Mouse (Mus musculus) CH12.LX (cell line): ENCODE measurements at regions not wholly inside any gene's neighbourhood (a gene's known extent, or its start where the extent isn't known, plus 50 kb on each side); places are given as distances from the start of the nearest gene placed in this dataset.

Experiments
- DNase-seq: peaks from one replicate; pipeline ENCODE4 v3.0.0-alpha.2; 2013; ENCODE audit errors: extremely low read depth
- H3K27ac ChIP-seq: 2 replicates; pipeline ENCODE4 v1.5.1; 2012; ENCODE audit warnings: low read depth, mild to moderate bottlenecking, control low read depth, moderate library complexity; ENCODE audit not compliant: insufficient read depth
- H3K27me3 ChIP-seq: replicated peaks from 2 replicates; pipeline ENCODE3; 2012; ENCODE audit warnings: inconsistent platforms
- H3K36me3 ChIP-seq, 2 experiments: replicated peaks in 1 of 2; 2 replicates each; pipeline versions ENCODE3 to v1.6.1; 2012; ENCODE audit warnings: inconsistent platforms in 1 of 2, low read length in 1 of 2, mild to moderate bottlenecking in 1 of 2, mixed read lengths in 1 of 2, moderate library complexity in 1 of 2; ENCODE audit not compliant: control insufficient read depth in 1 of 2, insufficient read depth in 1 of 2
- H3K4me1 ChIP-seq, 2 experiments: 2 replicates each; pipeline ENCODE4 v1.6.1; 2012; ENCODE audit warnings: inconsistent platforms in 1 of 2, moderate library complexity in 1 of 2; ENCODE audit not compliant: insufficient read depth in 2 of 2, control insufficient read depth in 1 of 2
- H3K4me2 ChIP-seq: 2 replicates; pipeline ENCODE4 v1.6.1; 2012; ENCODE audit warnings: low read depth, mild to moderate bottlenecking, control low read depth; ENCODE audit not compliant: poor library complexity, insufficient read depth, severe bottlenecking
- H3K4me3 ChIP-seq, 3 experiments: fragments of 150-350 bp in 1 of 3; sonication (generic) in 1 of 3; replicated peaks in 1 of 3; 2 replicates each; pipeline versions ENCODE3 to v1.5.1; 2011 to 2012; ENCODE audit warnings: low read depth in 2 of 3, low read length in 2 of 3, mild to moderate bottlenecking in 2 of 3, moderate library complexity in 2 of 3, control low read depth in 1 of 3, improper control_type of control experiment in 1 of 3, inconsistent platforms in 1 of 3, mixed read lengths in 1 of 3; ENCODE audit not compliant: poor library complexity in 1 of 3
- H3K79me2 ChIP-seq: replicated peaks from 2 replicates; pipeline ENCODE4 v1.6.1; 2012; ENCODE audit warnings: mild to moderate bottlenecking, moderate library complexity; ENCODE audit not compliant: control insufficient read depth, poor library complexity, insufficient read depth, severe bottlenecking; ENCODE audit errors: extremely low read depth
- H3K9ac ChIP-seq: 2 replicates; pipeline ENCODE4 v1.6.1; 2012; ENCODE audit warnings: low read depth, mild to moderate bottlenecking, control low read depth, moderate library complexity; ENCODE audit not compliant: insufficient read depth
- H3K9me3 ChIP-seq: replicated peaks from 2 replicates; pipeline ENCODE3; 2012; ENCODE audit warnings: low read length, inconsistent platforms, mixed read lengths
- BHLHE40 ChIP-seq: IDR thresholded peaks from 2 replicates; pipeline ENCODE4 v1.6.1; 2011; ENCODE audit warnings: mild to moderate bottlenecking, low read depth, low read length, improper control_type of control experiment
- CHD1 ChIP-seq: IDR thresholded peaks from 2 replicates; pipeline ENCODE4 v1.6.1; 2012; ENCODE audit warnings: low read depth, low read length, improper control_type of control experiment, inconsistent platforms
- CHD2 ChIP-seq: IDR thresholded peaks from 2 replicates; pipeline ENCODE4 v1.6.1; 2011; ENCODE audit warnings: low read length, improper control_type of control experiment
- E2F4 ChIP-seq: IDR thresholded peaks from 2 replicates; pipeline ENCODE4 v1.6.1; 2011; ENCODE audit warnings: low read depth, low read length, improper control_type of control experiment; ENCODE audit not compliant: insufficient replicate concordance
- ELF1 ChIP-seq: IDR thresholded peaks from 2 replicates; pipeline ENCODE4 v1.6.1; 2014; ENCODE audit warnings: low read depth, mild to moderate bottlenecking, inconsistent platforms, low read length, improper control_type of control experiment
- EP300 ChIP-seq: IDR thresholded peaks from 2 replicates; pipeline ENCODE4 v1.6.1; 2011; ENCODE audit warnings: low read length, improper control_type of control experiment
- ETS1 ChIP-seq: conservative IDR thresholded peaks from 2 replicates; pipeline ENCODE4 v1.6.1; 2012; ENCODE audit warnings: low read depth, mild to moderate bottlenecking, inconsistent platforms, low read length, improper control_type of control experiment, moderate library complexity
- HCFC1 ChIP-seq: IDR thresholded peaks from 2 replicates; pipeline ENCODE4 v1.6.1; 2012; ENCODE audit warnings: low read depth, mild to moderate bottlenecking, inconsistent platforms, low read length, improper control_type of control experiment
- JUN ChIP-seq: IDR thresholded peaks from 2 replicates; pipeline ENCODE4 v1.6.1; 2011; ENCODE audit warnings: low read depth, mild to moderate bottlenecking, low read length, improper control_type of control experiment, moderate library complexity; ENCODE audit not compliant: insufficient read depth
- JUND ChIP-seq: conservative IDR thresholded peaks from 2 replicates; pipeline ENCODE4 v1.6.1; 2011; ENCODE audit warnings: low read depth, low read length, improper control_type of control experiment
- MAX ChIP-seq: IDR thresholded peaks from 2 replicates; pipeline ENCODE4 v1.6.1; 2011; ENCODE audit warnings: low read length, improper control_type of control experiment
- MAZ ChIP-seq: IDR thresholded peaks from 2 replicates; pipeline ENCODE4 v1.6.1; 2012; ENCODE audit warnings: low read depth, mild to moderate bottlenecking, inconsistent platforms, low read length, improper control_type of control experiment, moderate library complexity
- MEF2A ChIP-seq: IDR thresholded peaks from 2 replicates; pipeline ENCODE4 v1.6.1; 2014; ENCODE audit warnings: low read depth, mild to moderate bottlenecking, inconsistent platforms, low read length, improper control_type of control experiment, borderline replicate concordance
- MXI1 ChIP-seq: IDR thresholded peaks from 2 replicates; pipeline ENCODE4 v1.6.1; 2011; ENCODE audit warnings: mild to moderate bottlenecking, low read depth, low read length, improper control_type of control experiment
- NELFE ChIP-seq: IDR thresholded peaks from 2 replicates; pipeline ENCODE4 v1.6.1; 2011; ENCODE audit warnings: low read depth, low read length, improper control_type of control experiment
- NRF1 ChIP-seq: IDR thresholded peaks from 2 replicates; pipeline ENCODE4 v1.6.1; 2014; ENCODE audit warnings: low read depth, mild to moderate bottlenecking, inconsistent platforms, low read length, improper control_type of control experiment, moderate library complexity
- RAD21 ChIP-seq: IDR thresholded peaks from 2 replicates; pipeline ENCODE4 v1.6.1; 2011; ENCODE audit warnings: low read depth, mild to moderate bottlenecking, low read length, improper control_type of control experiment, moderate library complexity
- RCOR1 ChIP-seq: conservative IDR thresholded peaks from 2 replicates; pipeline ENCODE4 v1.6.1; 2012; ENCODE audit warnings: low read depth, mild to moderate bottlenecking, inconsistent platforms, low read length, improper control_type of control experiment
- SMC3 ChIP-seq: IDR thresholded peaks from 2 replicates; pipeline ENCODE4 v1.6.1; 2011; ENCODE audit warnings: low read depth, low read length, improper control_type of control experiment
- TBP ChIP-seq: conservative IDR thresholded peaks from 2 replicates; pipeline ENCODE4 v1.6.1; 2011; ENCODE audit warnings: low read depth, low read length, improper control_type of control experiment
- TCF12 ChIP-seq: IDR thresholded peaks from 2 replicates; pipeline ENCODE4 v1.6.1; 2014; ENCODE audit warnings: low read depth, mild to moderate bottlenecking, inconsistent platforms, low read length, improper control_type of control experiment
- USF1 ChIP-seq: IDR thresholded peaks from 2 replicates; pipeline ENCODE4 v1.6.1; 2014; ENCODE audit warnings: low read depth, mild to moderate bottlenecking, inconsistent platforms, low read length, improper control_type of control experiment
- USF2 ChIP-seq: conservative IDR thresholded peaks from 2 replicates; pipeline ENCODE4 v1.6.1; 2011; ENCODE audit warnings: low read depth, low read length, improper control_type of control experiment
- ZC3H11A ChIP-seq: IDR thresholded peaks from 2 replicates; pipeline ENCODE4 v1.6.1; 2012; ENCODE audit warnings: low read depth, mild to moderate bottlenecking, inconsistent platforms, low read length, improper control_type of control experiment
- ZMIZ1 ChIP-seq: IDR thresholded peaks from 2 replicates; pipeline ENCODE4 v1.6.1; 2012; ENCODE audit warnings: low read depth, mild to moderate bottlenecking, inconsistent platforms, low read length, improper control_type of control experiment
- dilution Hi-C: fragments of 300-500 bp; cut with MboI; formaldehyde crosslinking; loops from 2 replicates; pipeline ENCODE4 v1.14.3; 2020; ENCODE audit warnings: low sequenced_read_pairs; ENCODE audit not compliant: extremely low pct_unique_long_range_greater_than_20kb, extremely low pct_ligation_motif_present
- in situ Hi-C: fragments of 300-500 bp; cut with MboI; formaldehyde crosslinking; loops from 3 replicates; pipeline ENCODE4 v1.14.3; 2019; ENCODE audit warnings: low sequenced_read_pairs, low pct_ligation_motif_present, low pct_unique_long_range_greater_than_20kb, mixed read lengths

GRCm38 (mm10) chr5:136640871-136641619 is 51.9 kb upstream of the Myl10 start:
- peak; percentile 47 for DNase-seq
- H3K27me3 ChIP-seq = peaks cover 74% of the 10 kb centered on the region
- no peaks in the 10 kb centered on the region for H3K36me3 ChIP-seq
- H3K79me2 ChIP-seq = no peaks in the 10 kb centered on the region
- H3K4me1 ChIP-seq = peaks cover 3 to 37% of the 10 kb centered on the region in 2 experiments
- dilution Hi-C loops (no loop called here), in situ Hi-C loops (no loop called here)
- no peak overlapping the region for H3K9ac ChIP-seq
- H3K27ac ChIP-seq = no peak overlapping the region
- no peak overlapping the region for H3K4me3 ChIP-seq
- H3K4me2 ChIP-seq = no peak overlapping the region
- peak; percentile 26; the same call in 1 of the 2 replicates for TF ChIP-seq EP300
- peak; percentile 48; the same call in 1 of the 2 replicates for TF ChIP-seq TCF12
- no peak for TF ChIP-seq ETS1
- no peak for TF ChIP-seq MAX
- no peak for TF ChIP-seq MXI1
- TF ChIP-seq USF2 = no peak
- no peak for TF ChIP-seq BHLHE40
- no peak for TF ChIP-seq RAD21
- no peak for TF ChIP-seq MEF2A
- no peak for TF ChIP-seq ZMIZ1
- no peak for TF ChIP-seq NELFE
- no peaks in the 10 kb centered on the region for H3K9me3 ChIP-seq

GRCm38 (mm10) chr5:136642208-136642607 is 50.7 kb upstream of the Myl10 start:
- dilution Hi-C loops = no loop called here
- Histone ChIP-seq H3K9me3 (no peaks in the 10 kb centered on the region), H3K9ac (no peak overlapping the region), H3K27ac (no peak overlapping the region), H3K4me3 (no peak overlapping the region), H3K4me2 (no peak overlapping the region), H3K4me1 (peaks cover 3 to 31% of the 10 kb centered on the region in 2 experiments), H3K36me3 (no peaks in the 10 kb centered on the region), H3K79me2 (no peaks in the 10 kb centered on the region), H3K27me3 (peaks cover 71% of the 10 kb centered on the region)
- DNase-seq = no peak
- TF ChIP-seq E2F4 (no peak), CHD1 (no peak), MEF2A (no peak), TBP (no peak), JUND (no peak), NRF1 (no peak), NELFE (no peak), MAZ (no peak), USF2 (no peak), RCOR1 (no peak), USF1 (no peak), CHD2 (no peak), ZC3H11A (no peak), EP300 (no peak), SMC3 (no peak), ELF1 (no peak), HCFC1 (no peak), JUN (no peak)
- in situ Hi-C loops = no loop called here
